Mouse (Mus musculus) megakaryocyte, embryonic 14.5 days (primary cell): ENCODE results near the gene Ptpre. TPM values are rescaled to one million over a fixed set of nuclear protein-coding genes. Genes with fewer than 3 reads are reported as not detected.
"Not testable (repeated sequence)": the region's sequence is repeated elsewhere in the genome, so short reads cannot be mapped to it uniquely, and the experiment has no call there.

Source experiments
- H3K27me3 ChIP-seq: replicated peaks from 2 replicates; pipeline ENCODE3; 2012; ENCODE audit warnings: inconsistent platforms
- H3K36me3 ChIP-seq: replicated peaks from 2 replicates; pipeline ENCODE3; 2012; ENCODE audit warnings: low read length, inconsistent platforms, mixed read lengths
- H3K4me1 ChIP-seq: 2 replicates; pipeline ENCODE4 v1.6.1; 2012; ENCODE audit warnings: inconsistent platforms
- H3K4me3 ChIP-seq: replicated peaks from 2 replicates; pipeline ENCODE3; 2012; ENCODE audit warnings: moderate library complexity, mild to moderate bottlenecking, inconsistent platforms
- H3K9me3 ChIP-seq: 2 replicates; pipeline ENCODE4 v1.6.1; 2012; ENCODE audit warnings: inconsistent platforms
- FLI1 ChIP-seq: IDR thresholded peaks from 2 replicates; pipeline ENCODE4 v1.6.1; 2012; ENCODE audit warnings: low read length, inconsistent platforms, mixed read lengths
- GATA1 ChIP-seq: IDR thresholded peaks from 3 replicates; pipeline ENCODE4 v1.6.1; 2012; ENCODE audit warnings: mixed read lengths, low read length, inconsistent platforms, borderline replicate concordance
- polyA plus RNA-seq: library from polyadenylated mRNA; stranded (reverse); fragments of >175 nt; gene quantifications from 2 replicates; pipeline ENCODE4 v1.2.3, GENCODE M21; 2012; ENCODE audit warnings: low replicate concordance; ENCODE audit not compliant: insufficient read depth

Gene Ptpre
- polyA plus RNA-seq, 1 experiment, result 7.7 TPM

- no peak for TF ChIP-seq GATA1
- TF ChIP-seq FLI1, result no peak
- Histone ChIP-seq H3K27me3 (no peaks in the 10 kb centered on the region), H3K9me3 (0 out of 2 replicates have a peak, but pooled peaks cover 3% of the 10 kb centered on the region), H3K36me3 (peaks cover 86% of the 10 kb centered on the region), H3K4me1 (peaks cover 85% of the 10 kb centered on the region), H3K4me3 (no peak overlapping the region)
Measured at GRCm38 (mm10) chr7:135613380-135613779, 76.1 kb downstream of the Ptpre start.

GRCm38 (mm10) chr7:135614892-135615291, 77.6 kb downstream of the Ptpre start:
- peaks cover 85% of the 10 kb centered on the region for H3K4me1 ChIP-seq
- H3K9me3 ChIP-seq, result 0 out of 2 replicates have a peak, but pooled peaks cover 3% of the 10 kb centered on the region
- H3K27me3 ChIP-seq, result no peaks in the 10 kb centered on the region
- no peak for TF ChIP-seq GATA1
- no peak for TF ChIP-seq FLI1
- no peak overlapping the region for H3K4me3 ChIP-seq
- H3K36me3 ChIP-seq, result peaks cover 93% of the 10 kb centered on the region

- H3K4me3 ChIP-seq, H3K27me3 ChIP-seq, H3K9me3 ChIP-seq: not testable (repeated sequence)
- peaks cover 85% of the 10 kb centered on the region for H3K4me1 ChIP-seq
- H3K36me3 ChIP-seq, result peaks cover 91% of the 10 kb centered on the region
Measured at GRCm38 (mm10) chr7:135616479-135616878, 79.2 kb downstream of the Ptpre start.

GRCm38 (mm10) chr7:135617776-135618175, 80.5 kb downstream of the Ptpre start:
- Histone ChIP-seq H3K4me1 (peaks cover 86% of the 10 kb centered on the region), H3K9me3 (0 out of 2 replicates have a peak, but pooled peaks cover 3% of the 10 kb centered on the region), H3K27me3 (no peaks in the 10 kb centered on the region), H3K36me3 (peaks cover 90% of the 10 kb centered on the region), H3K4me3 (no peak overlapping the region)
- no peak for TF ChIP-seq GATA1
- no peak for TF ChIP-seq FLI1

- no peak overlapping the region for H3K4me3 ChIP-seq
Measured at GRCm38 (mm10) chr7:135621649-135622048, 84.4 kb downstream of the Ptpre start.

GRCm38 (mm10) chr7:135622241-135622640, 85.0 kb downstream of the Ptpre start:
- Histone ChIP-seq H3K27me3 (no peaks in the 10 kb centered on the region), H3K4me3 (no peak overlapping the region), H3K9me3 (no peaks in the 10 kb centered on the region), H3K4me1 (peaks cover 78% of the 10 kb centered on the region), H3K36me3 (peaks cover 87% of the 10 kb centered on the region)
- TF ChIP-seq FLI1, result no peak
- no peak for TF ChIP-seq GATA1

More at GRCm38 (mm10) chr7:135621649-135622048, 84.4 kb downstream of the Ptpre start:
- Histone ChIP-seq H3K9me3 (no peaks in the 10 kb centered on the region), H3K27me3 (no peaks in the 10 kb centered on the region), H3K36me3 (peaks cover 86% of the 10 kb centered on the region), H3K4me1 (peaks cover 75% of the 10 kb centered on the region)
- no peak for TF ChIP-seq FLI1
- TF ChIP-seq GATA1, result no peak

GRCm38 (mm10) chr7:135624854-135625253, 87.6 kb downstream of the Ptpre start:
- TF ChIP-seq FLI1 (no peak), GATA1 (no peak)
- peaks cover 85% of the 10 kb centered on the region for H3K36me3 ChIP-seq
- no peaks in the 10 kb centered on the region for H3K27me3 ChIP-seq
- no peak overlapping the region for H3K4me3 ChIP-seq
- H3K9me3 ChIP-seq, result no peaks in the 10 kb centered on the region
- H3K4me1 ChIP-seq, result peaks cover 73% of the 10 kb centered on the region

GRCm38 (mm10) chr7:135628363-135628762, 91.1 kb downstream of the Ptpre start:
- H3K4me3 ChIP-seq, result no peak overlapping the region

GRCm38 (mm10) chr7:135629019-135629418, 91.7 kb downstream of the Ptpre start:
- peaks cover 81% of the 10 kb centered on the region for H3K36me3 ChIP-seq
- no peak overlapping the region for H3K4me3 ChIP-seq
- TF ChIP-seq GATA1 (no peak), FLI1 (no peak)

More at GRCm38 (mm10) chr7:135628363-135628762, 91.1 kb downstream of the Ptpre start:
- Histone ChIP-seq H3K4me1 (peaks cover 74% of the 10 kb centered on the region), H3K36me3 (peaks cover 79% of the 10 kb centered on the region), H3K27me3 (no peaks in the 10 kb centered on the region), H3K9me3 (no peaks in the 10 kb centered on the region)
- TF ChIP-seq FLI1 (no peak), GATA1 (no peak)

GRCm38 (mm10) chr7:135631776-135632552, 94.7 kb downstream of the Ptpre start:
- no peak for TF ChIP-seq FLI1
- no peak for TF ChIP-seq GATA1
- Histone ChIP-seq H3K27me3 (no peaks in the 10 kb centered on the region), H3K9me3 (no peaks in the 10 kb centered on the region), H3K4me3 (no peak overlapping the region), H3K4me1 (peaks cover 90% of the 10 kb centered on the region), H3K36me3 (peaks cover 82% of the 10 kb centered on the region)

More at GRCm38 (mm10) chr7:135629019-135629418, 91.7 kb downstream of the Ptpre start:
- no peaks in the 10 kb centered on the region for H3K9me3 ChIP-seq
- H3K4me1 ChIP-seq, result peaks cover 76% of the 10 kb centered on the region
- no peaks in the 10 kb centered on the region for H3K27me3 ChIP-seq
